Mouse (Mus musculus) CD8-positive naive resting alpha-beta T cell, adult 2 months (primary cell): ENCODE data around the gene Phf10.
"Not testable (repeated sequence)": the region's sequence is repeated elsewhere in the genome, so short reads cannot be mapped to it uniquely, and the experiment has no call there.

ENCODE experiments used
- DNase-seq, 2 experiments: peaks; one replicate each; pipeline ENCODE4 v3.0.0; 2022; ENCODE audit warnings: low read depth in 2 of 2, low spot score in 2 of 2

Gene Phf10

GRCm38 (mm10) chr17:14895058-14895457 is 66.0 kb downstream of the Phf10 start:
- not testable (repeated sequence) for DNase-seq
